Mouse (Mus musculus): ENCODE measurements around the gene Dis3l2. TPM values are rescaled to one million over a fixed set of nuclear protein-coding genes. Genes with fewer than 3 reads are reported as not detected.

The Dis3l2 gene
- total RNA-seq, 2 experiments from 2014 or later = 11.1 to 12.0 TPM

DNA sequence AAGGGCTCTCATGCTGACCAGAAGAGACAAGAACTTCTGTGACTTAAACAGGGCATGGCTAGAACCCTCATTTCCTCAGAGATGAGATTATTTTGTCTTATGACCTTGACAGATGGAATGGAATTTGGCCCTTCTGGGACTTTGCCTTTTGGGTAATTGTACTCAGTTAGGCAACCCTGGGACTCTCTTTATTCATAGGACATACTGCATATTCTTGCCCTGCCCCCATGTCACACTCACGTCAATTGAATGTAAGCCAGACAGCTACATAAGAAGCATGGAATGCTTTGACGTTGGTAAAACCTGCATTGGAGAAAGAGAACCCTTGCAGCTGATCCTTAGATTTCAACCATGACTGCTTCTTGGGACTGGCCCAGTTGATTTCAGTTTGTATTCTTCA lies 294.4 kb downstream of the Dis3l2 start:
- intact Hi-C loops (cut with DNase I; ENCODE audit: low total_unique reads) = no loop called here
- no peak for DNase-seq

- intact Hi-C loops (cut with DNase I; ENCODE audit: low total_unique reads) = no loop called here
- DNase-seq = peak; percentile 24
These were observed 297.8 kb downstream of the Dis3l2 start for GRCm38 (mm10) chr1:87001365-87001764.

- intact Hi-C loops (cut with DNase I; ENCODE audit: low total_unique reads) = no loop called here
- no peak for DNase-seq
These were observed 299.0 kb downstream of the Dis3l2 start for GRCm38 (mm10) chr1:87002545-87003168.

DNA sequence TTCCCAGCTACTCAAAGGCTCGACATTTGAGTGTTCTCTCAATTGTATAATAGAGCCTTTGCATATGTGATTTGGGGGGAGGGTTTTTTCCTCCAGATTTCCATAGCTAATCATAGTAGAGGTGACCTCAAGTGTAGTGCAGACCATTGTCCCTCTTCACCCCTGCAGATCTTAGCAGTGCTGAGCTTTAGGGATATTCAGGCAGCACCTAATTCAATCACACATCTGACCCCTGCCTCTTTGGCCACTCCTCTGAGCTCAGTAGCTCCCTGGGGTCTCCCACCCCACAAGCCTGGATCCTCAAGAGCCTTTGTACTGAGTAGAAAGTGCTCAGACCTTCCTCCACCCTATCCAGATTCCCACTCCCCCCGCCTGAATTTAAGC lies 299.6 kb downstream of the Dis3l2 start:
- DNase-seq = no peak
- intact Hi-C loops (cut with DNase I; ENCODE audit: low total_unique reads) = no loop called here

- DNase-seq = no peak
- intact Hi-C loops (cut with DNase I; ENCODE audit: low total_unique reads) = no loop called here
These were observed 302.8 kb downstream of the Dis3l2 start for GRCm38 (mm10) chr1:87006425-87006824.

- intact Hi-C loops (cut with DNase I; ENCODE audit: low total_unique reads) = no loop called here
- no peak for DNase-seq
These were observed 304.6 kb downstream of the Dis3l2 start for GRCm38 (mm10) chr1:87008211-87008610.

GRCm38 (mm10) chr1:87009156-87009555 lies 305.5 kb downstream of the Dis3l2 start:
- no peak for DNase-seq
- intact Hi-C loops (cut with DNase I; ENCODE audit: low total_unique reads) = no loop called here

- peak; percentile 66 for DNase-seq
- intact Hi-C loops (cut with DNase I; ENCODE audit: low total_unique reads) = no loop called here
These were observed 307.2 kb downstream of the Dis3l2 start for GRCm38 (mm10) chr1:87010629-87011330.

GRCm38 (mm10) chr1:87011718-87012117 lies 308.1 kb downstream of the Dis3l2 start:
- intact Hi-C loops (cut with DNase I; ENCODE audit: low total_unique reads) = no loop called here
- DNase-seq = no peak

GRCm38 (mm10) chr1:87012606-87013005 lies 309.0 kb downstream of the Dis3l2 start:
- no peak for DNase-seq
- intact Hi-C loops (cut with DNase I; ENCODE audit: low total_unique reads) = no loop called here

DNA sequence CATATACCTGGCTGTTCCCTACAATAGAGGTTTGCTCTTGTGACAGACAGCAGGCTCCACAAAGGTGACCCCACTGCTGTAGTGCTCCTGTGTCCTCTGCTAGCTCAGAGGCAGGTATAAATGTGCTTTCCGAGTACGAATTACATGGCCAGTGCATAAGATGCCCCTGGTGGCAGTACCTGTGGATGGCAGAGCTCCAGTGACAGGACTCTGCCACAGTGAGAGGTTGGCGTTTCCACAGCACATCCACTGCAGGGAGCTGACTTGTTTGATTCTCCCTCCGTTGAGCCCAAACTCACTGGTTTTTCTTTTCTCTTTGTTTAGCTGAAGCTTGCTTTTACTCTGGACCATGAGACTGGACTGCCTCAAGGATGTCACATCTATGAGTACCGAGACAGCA lies 317.1 kb downstream of the Dis3l2 start:
- no peak for DNase-seq
- intact Hi-C loops (cut with DNase I; ENCODE audit: low total_unique reads) = no loop called here

GRCm38 (mm10) chr1:87021584-87021983 lies 318.0 kb downstream of the Dis3l2 start:
- intact Hi-C loops (cut with DNase I; ENCODE audit: low total_unique reads) = no loop called here
- DNase-seq = no peak

DNA sequence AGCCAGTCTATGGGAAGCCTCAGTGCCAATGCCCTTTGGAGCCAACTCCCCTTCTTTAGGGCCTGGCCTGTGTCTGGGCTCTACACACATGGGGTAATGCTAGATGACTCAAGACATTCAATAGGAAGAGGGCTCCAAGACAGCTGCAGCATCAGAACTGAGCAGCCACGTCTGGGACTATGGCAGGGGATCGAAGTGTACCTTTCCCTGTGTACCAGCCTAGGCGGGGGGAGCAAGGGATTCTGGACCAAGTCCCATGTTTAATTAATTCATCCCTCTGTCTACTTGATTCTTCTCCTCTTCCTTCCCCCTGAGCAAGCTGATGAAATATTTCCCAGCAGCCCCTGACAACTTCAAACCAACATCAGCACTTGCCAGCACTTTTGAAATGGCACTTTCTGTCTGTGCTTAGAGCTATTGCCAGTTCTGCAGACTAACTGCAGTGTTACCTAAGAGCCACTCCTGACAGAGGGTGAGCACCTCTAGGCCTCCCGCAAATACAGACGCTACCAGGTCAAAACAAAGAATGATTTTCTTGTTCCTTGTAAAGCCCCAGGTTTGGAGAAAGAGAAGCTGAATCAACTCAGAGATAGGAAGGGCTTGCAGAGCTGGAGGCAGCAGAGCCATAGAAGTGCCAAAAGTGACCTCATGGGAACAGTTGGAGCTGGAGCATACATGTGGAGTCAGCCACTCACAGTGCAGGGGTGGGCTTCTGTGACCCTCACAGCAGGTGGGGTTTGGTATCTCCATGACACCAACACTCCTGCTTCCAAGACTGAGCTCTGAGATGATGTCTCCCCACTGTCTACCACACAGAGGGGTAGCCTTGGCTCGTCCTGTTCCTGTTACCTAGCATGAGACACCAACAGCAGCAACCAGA lies 319.9 kb downstream of the Dis3l2 start:
- DNase-seq = no peak
- intact Hi-C loops (cut with DNase I; ENCODE audit: low total_unique reads) = no loop called here

- intact Hi-C loops (cut with DNase I; ENCODE audit: low total_unique reads) = no loop called here
- no peak for DNase-seq
These were observed 321.4 kb downstream of the Dis3l2 start for GRCm38 (mm10) chr1:87025021-87025420.

- intact Hi-C loops (cut with DNase I; ENCODE audit: low total_unique reads) = no loop called here
These were observed 325.2 kb downstream of the Dis3l2 start for GRCm38 (mm10) chr1:87028786-87029185.

DNA sequence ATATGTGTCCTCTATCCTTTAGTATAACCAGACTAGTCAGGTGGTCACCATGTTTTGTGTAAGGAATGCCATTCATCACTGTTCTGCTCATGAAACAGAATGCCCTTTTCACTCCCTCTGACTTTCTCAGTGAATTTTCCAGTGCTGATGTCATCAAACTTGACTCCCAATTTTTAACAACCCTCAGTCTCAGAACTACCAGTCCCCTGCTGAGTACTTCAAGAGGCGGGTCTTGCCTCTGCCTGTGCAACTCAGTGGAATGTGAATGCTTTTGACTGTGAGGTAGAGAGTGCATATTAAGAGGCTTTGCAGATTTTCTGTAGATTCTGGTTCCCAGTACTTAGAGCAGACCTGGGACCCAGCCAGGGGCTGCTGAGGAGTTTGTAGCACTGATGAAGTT lies 327.0 kb downstream of the Dis3l2 start:
- intact Hi-C loops (cut with DNase I; ENCODE audit: low total_unique reads) = no loop called here
- DNase-seq = no peak

More at GRCm38 (mm10) chr1:87028786-87029185, 325.2 kb downstream of the Dis3l2 start:
- DNase-seq = no peak

DNA sequence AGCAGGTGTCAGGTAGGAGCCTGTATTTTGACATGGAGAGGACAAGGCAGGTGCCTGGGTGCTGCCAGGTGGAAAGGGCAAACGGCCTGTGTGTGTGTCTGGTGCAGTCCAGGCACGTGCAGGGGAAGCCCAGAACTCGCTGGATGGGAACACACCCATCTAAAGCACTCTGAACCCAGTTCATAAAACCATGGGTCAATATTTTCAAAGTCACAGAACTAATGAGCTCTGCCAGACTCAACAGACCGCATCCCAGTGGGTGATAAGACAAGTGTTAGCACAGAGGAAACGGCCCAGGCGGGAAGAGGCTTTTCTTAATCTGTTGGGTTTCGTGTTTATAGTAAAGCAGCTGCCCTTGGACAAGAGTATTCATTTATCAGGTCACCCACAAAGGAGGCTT lies 328.9 kb downstream of the Dis3l2 start:
- DNase-seq = no peak
- intact Hi-C loops (cut with DNase I; ENCODE audit: low total_unique reads) = no loop called here

- DNase-seq = peak; percentile 45
- intact Hi-C loops (cut with DNase I; ENCODE audit: low total_unique reads) = no loop called here
These were observed 332.0 kb downstream of the Dis3l2 start for GRCm38 (mm10) chr1:87035532-87036161.

- intact Hi-C loops (cut with DNase I; ENCODE audit: low total_unique reads) = no loop called here
- peak; percentile 39 for DNase-seq
These were observed 332.7 kb downstream of the Dis3l2 start for GRCm38 (mm10) chr1:87036334-87036733.

- DNase-seq = no peak
- intact Hi-C loops (cut with DNase I; ENCODE audit: low total_unique reads) = no loop called here
These were observed 335.0 kb downstream of the Dis3l2 start for GRCm38 (mm10) chr1:87038477-87039070.
